Mouse (Mus musculus) 3T3-L1 (cell line): ENCODE measurements at regions not wholly inside any gene's neighbourhood (a gene's known extent, or its start where the extent isn't known, plus 50 kb on each side); places are given as distances from the start of the nearest gene placed in this dataset.
A peak's percentile ranks its signal among the peaks of the same experiment; 100 is the strongest.

Experiments used
- DNase-seq: peaks from one replicate; pipeline ENCODE4 v3.0.0-alpha.2; 2015; ENCODE audit warnings: low read depth, low spot score

DNA sequence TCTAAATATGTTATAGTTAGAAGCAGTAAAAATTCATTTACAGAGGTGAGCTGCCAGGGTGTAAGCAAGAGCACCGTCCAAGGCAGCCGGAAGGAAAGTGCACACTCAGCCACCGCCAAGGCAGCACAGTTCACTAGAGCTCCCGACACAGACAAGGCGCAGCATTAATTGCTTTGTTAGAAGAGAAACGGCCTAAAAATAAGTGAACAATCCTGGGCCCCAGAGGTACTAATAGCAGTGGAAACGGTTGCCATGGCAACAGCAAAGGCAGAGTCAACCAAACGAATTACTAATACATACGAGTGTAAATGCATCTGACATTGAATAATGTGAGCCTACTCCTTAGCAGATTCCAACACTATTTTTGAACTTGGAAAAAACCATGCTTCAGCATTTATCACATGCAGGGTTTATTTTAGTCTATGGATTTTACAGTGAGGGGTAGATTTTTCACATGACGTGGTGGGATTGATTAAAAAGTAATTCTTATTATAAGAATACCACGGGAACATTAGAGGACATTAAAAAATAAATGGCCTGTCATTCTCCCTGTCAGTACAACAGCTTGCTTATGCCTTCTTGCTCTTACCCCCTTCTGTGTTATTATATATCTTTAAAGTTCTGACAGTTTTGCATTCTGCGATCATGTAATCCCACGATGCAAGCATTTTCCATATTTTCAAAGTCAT lies 62.5 kb downstream of the Cavin4 start:
- no peak for DNase-seq

DNA sequence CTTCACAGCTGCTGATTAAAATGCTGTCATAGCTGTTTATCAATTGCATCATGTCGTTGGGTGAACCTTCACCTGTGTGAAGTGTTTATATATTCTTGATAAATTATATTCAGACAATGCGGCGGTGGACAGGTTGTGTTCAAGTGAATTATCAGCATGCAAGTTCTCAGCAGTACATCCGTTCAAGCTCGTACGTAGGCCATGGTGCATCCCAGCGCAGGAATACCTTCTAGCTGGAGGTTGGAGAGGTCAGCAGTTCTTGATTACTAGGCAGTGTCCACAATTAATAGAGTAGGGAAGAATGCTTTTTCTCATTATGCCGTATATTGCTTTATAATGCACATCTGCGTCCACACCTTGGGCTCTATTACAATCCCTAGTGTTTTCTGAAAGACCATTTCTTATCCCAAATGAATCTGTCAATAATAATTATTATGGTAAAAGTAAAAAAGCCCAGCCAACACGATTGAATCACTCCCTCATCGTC lies 63.1 kb downstream of the Cavin4 start:
- DNase-seq = no peak

DNA sequence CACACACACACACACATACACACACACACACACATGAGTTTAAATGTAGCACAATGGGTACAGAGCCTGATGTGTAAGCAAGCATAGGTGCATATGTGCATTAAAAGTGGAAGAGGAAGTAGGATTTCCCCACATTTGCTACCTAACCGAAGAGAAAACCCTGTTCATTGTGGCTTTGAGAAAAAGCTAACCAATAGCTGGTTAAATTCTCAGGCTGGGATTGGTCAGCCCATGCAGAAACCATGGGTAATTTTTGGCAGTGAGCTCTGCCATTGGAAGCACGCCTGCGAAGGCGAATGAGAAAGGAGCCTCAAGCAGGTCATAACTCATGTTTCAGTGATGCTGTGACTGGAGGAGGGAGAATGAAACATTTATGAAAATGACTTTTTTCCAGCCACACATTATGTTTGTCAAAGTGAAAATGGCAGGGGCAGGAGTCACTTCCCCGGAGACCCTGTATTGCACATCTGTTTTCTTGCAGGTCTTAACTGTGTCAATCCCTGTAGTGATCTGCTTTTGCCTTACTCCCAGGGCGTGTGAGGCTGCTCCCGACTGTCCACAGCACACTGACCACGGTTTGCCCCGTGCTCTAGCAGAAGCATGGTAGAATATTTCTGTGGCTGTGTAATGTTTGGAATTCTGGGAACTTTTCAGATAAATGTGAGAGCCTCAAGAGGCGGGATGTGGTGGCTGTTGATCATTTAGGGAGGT lies 71.7 kb downstream of the Cavin4 start:
- DNase-seq = peak; percentile 4

DNA sequence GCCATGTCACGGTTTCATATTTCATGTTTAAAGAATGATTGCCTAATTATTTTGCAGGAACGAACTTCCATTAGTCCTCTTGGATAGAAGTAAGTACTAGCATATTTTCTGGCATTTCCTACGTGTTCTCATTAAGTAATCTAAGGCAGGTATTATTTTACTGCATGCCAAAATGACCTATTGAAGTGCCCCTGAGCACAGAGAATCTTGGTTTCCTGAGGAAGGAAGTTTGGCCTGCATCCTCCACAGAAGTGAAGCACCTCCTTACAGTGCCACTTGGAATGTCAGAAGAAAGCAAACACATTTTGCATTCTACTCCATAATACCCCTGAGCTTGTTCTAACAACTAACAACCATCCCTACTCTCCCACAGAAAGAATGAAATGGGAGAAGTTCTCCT lies 82.9 kb downstream of the Cavin4 start:
- DNase-seq = no peak

DNA sequence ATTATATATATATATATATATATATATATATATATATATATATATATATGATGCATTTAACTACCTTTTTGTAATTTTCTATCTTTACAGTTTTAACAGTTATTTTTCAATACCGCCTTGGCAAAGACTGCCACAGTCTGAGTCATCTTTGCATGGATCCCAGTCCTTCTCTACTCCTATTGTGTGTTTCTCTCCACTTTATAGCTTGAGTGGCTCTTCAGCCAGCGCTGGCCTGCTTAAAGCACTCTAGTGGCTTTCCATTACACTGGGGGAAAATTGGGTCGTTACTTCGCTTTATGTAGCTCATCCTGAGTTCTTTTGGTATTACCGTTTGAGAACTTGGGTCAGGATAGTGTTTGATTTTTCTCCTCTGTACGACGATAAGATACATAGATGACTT lies 86.3 kb downstream of the Cavin4 start:
- no peak for DNase-seq

DNA sequence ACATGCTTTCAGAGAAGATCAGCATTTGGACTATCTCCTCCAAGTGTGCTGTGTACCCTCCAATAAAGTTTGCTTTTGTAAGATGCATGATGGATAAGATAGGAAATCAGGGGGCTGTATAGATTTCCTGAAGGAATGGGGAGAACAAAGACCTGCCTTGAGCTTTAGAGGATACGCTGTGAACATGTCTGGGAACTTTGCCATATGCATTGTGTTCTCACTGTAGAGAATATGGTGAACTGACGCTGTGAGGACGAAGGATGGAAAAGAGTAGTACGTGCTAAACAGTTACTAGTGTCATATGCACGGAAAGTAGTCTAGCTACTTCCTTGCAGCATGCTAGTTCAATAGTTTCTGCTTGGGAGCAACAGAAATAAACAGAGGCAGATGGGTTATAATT lies 86.8 kb downstream of the Cavin4 start:
- DNase-seq = no peak

DNA sequence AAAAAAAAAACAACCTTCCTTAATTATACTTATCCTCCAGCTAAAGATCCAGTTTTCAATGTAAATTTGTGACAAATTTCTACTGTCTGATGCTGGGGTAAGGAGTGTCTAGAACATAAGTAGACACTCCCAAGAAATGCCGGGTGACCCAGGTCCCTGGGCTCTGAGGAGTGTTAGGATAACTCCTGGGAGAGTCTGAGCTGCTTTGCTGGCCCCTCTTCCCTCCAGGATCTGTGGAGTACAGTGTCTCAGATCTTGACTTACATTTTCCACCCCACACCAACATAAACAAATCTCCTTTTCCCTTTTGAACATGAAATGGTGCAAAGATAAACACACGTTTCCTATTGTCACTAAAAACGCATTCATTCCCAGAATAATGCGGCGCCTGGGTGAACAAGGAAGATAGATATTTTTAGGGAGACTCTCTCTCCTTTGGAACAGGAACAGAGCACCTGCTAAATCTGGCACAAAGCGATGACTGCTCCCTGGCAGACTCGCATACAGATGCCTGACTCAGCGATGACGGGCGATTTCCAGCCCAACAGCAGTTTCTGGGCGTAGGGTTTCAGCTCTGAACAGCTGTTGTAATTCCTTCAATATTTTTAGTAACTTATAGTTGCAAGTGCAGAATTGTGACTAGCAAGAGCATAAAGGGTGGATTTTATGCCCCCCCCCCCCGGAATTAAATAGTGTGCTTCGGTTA lies 91.3 kb downstream of the Cavin4 start:
- DNase-seq = peak; percentile 35

DNA sequence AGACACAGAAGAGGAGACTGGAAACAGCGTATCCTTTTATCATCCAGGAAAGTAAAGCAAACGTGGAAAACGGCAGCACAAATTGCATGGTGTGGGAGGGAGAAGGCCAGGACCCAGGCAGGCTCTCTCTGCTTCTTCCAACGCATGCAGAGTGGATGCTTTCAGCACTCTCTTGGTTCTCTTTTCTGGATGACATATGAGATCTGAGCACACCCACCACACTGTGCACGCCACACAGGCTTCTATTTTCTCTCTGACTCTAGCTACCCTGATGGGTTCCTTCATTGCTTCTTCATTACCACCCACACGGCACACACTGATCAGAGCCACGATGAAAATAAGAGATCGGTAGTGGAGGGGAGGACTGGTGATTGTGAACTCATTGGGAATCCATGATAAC lies 97.3 kb downstream of the Cavin4 start:
- DNase-seq = no peak

DNA sequence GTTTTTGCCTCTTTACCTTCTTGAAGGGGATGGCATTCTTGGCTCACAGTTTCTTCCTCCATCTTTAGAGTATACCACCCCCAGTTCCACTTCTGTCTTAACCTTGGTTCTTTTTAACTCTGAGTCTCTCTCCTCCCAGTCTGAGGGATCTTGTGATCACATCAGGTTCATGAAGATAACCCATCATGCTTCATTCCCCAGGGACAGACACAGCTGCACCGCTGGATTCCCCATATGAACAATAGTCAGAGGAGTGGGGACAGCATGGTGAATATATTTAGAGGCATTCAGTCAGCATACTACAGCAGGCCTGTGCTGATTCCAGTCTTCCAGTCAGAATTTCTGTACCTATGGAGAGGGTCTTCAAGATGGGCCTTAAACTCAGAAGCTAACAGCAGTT lies 103.1 kb downstream of the Cavin4 start:
- no peak for DNase-seq

DNA sequence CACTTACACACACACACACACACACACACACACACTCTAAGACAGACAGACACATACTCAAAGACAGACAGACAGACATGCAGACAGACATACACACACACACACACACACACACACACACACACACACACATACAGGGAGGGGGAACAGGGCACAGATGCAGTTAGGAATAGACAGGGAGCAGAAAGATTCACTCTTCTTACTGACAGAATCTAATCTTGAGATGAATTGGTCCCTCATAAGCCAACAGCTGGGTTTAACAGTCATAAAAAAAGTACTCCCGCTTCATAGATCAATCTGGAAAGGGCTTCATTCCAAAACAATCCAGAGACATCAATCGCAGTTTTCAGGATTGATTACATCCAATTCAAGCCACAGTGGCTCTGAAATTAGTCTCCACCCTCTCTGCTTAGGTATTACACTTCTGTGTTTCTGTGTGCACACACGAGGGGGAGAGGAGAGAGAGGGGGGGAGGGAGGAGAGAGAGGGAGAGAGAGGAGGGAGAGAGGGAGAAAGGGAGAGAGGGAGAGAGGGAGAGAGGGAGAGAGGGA lies 107.2 kb downstream of the Cavin4 start:
- no peak for DNase-seq

DNA sequence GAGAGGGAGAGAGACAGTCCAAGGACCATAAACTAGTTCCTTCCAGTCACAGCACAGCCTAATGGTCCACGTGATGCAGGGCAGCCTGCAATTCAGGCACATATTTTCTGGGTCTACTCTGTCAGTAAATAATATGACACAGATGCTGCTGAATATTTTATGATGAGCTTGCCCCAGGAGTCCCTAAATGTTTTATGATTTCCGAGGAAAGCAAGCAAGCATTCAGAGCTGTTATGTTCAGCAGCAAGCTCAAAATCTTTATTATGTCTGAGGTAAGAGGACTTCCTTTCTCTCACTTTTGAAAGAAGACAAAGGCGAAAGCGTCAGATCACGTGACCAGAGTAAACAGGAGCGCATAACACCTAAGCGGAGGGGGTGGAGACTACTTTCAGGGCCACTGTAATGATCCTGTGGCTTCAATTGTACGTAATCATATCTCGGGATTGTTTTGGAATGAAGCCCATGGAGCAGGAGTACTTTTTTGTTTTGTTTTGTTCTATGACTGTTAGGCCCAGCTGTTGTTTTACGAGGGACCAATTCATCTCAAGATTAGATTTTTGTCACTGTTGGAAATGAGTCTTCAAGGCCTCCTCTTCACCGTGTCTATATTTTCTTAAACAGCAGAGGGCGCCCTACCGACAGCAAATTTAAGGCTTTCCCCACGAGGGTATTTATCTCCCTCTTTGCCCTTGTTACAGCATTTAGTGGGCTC lies 107.8 kb downstream of the Cavin4 start:
- peak; percentile 60 for DNase-seq

DNA sequence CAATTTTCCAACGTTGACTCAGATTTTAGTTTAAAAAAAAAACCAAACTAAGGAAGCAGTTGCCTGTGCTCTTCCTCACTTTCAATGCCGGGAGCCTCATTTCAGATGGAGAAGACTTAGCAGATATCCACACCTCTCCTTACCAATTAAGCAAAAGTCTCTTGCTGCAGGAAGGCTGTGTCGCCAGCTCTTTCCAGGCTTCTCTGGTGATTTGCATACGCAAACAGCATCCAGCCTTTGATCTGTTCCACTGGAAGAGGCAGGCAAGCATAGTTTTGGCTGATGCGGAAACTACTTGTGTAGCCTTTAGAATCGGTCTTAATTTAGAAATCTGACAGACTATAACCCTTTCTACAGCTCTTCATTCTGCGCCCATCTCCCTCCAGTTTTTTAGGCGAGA lies 108.5 kb downstream of the Cavin4 start:
- no peak for DNase-seq

DNA sequence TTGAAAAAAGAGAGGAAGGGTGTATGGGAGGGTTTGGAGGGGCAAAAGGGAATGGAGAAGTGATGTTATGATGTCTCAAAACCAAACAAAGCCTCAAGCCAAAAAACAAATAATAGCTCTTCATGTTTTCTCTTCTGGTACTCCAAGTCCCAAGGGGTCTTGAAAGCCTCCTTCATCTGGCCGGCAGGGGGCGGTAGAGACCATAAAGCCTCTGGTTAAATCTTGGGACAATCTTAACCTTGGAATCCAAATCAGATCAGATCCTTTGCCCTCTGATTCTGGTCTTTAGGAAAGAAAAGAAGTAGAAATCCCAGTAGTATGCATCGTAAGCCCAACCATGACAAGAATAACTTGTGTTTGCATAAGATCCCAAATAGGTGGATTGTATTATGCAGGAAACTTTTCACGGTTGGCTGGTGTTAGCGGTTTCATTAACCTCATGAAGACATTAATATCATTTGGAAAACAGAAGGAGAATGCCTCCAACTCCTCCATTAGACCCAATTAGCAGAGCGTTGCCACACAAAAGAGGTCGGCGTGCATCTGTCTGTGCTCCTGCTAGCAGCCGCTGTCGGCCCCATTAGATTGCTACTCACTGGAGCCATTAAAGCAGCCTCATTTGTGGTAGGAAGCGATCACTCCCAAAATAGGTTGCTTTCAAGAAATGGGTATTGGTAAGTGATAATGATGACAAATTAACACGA lies 116.0 kb downstream of the Cavin4 start:
- DNase-seq = peak; percentile 64

DNA sequence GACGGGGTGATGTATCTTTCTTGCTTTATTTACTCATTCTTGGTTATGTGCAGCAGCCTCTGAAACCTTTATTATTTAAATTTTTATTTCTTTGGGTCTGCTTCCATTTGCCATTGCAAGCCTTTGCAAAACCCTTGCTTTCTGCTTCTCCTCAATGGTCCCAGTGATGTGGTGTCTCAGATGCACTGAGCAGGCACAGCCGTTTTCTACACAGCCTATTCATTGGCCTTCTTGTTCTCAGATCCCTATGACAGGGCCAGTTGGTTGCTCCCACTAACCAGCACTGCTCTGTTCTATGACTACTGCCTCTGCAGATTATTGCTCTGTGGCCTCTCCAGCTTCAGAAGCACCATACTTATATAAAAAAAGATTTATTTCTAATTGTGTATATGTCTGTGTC lies 116.6 kb downstream of the Cavin4 start:
- DNase-seq = no peak

DNA sequence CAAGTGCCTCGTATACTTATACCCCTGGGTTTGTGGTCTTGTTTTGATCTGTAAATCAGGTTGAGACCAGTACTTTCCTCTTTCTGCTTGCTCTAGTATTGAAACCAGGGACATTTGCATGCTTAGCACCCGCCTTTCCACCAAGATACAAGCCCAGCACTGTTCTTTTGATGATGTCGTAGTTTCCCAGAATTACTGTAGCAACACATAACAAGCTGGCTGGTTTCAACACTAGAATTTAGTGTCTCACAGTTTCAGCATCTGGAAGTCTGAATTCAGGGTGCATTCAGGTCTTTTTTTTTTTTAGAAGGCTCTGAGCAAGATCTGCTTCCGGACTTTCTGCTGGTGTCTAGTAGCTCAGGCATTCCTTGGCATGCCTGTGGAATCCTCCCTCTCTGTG lies 117.8 kb downstream of the Cavin4 start:
- DNase-seq = no peak

DNA sequence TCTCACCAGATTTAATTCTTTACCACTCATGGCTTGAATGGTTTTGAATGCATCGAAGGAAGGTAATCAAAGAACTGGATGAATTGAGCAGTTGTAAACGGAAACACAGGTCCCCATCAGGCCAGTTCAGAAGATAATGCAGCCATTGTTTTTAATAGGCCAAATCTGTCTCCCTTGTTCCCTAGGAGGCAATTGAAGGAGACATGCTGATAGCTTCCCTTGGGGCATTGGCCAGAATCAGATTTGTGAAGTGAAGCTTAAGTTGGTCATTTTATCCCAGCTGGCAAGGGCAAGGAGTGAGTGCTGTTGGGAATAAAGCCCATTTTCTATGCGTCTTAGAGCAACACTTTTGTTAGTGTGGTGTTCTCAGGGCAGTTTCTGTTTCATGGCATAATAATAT lies 119.4 kb downstream of the Cavin4 start:
- no peak for DNase-seq

DNA sequence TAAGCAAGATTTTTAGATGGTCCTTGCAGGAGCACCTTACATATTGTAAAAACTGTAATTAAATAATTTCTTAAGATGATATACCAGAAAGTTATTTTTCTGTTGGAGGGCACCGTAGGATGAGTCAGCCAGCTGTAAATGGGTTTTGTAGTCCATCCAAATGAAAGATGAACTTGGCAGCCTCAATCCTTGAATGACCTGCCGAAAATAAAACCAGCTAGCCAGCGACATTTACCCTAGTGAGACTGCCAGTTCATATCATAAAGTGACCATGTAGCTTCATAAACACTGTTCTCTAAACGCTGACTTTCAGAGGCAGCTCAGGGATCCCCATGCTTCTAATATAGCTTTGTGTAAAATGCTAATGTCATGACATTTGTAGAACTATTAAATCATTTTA lies 127.8 kb downstream of the Cavin4 start:
- DNase-seq = no peak

DNA sequence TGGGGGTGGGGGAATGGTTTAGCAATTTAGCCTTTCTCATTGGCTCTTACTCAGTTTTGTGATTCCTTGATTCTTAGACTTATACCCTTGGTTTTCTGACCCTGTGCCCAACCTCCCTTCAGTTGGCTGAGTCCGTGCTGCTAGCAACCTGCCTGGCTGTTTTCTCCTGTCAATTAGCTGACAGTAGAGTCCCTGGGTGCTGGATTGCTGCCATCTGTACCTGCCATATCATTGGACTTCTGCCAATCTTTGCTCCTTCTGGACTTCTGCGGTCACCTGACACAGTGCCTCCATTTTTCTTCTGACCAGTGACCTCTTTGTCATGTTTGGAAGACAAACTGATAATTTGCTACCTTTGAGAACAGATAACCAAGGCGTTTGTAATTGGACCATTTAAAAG lies 140.5 kb downstream of the Cavin4 start:
- no peak for DNase-seq

DNA sequence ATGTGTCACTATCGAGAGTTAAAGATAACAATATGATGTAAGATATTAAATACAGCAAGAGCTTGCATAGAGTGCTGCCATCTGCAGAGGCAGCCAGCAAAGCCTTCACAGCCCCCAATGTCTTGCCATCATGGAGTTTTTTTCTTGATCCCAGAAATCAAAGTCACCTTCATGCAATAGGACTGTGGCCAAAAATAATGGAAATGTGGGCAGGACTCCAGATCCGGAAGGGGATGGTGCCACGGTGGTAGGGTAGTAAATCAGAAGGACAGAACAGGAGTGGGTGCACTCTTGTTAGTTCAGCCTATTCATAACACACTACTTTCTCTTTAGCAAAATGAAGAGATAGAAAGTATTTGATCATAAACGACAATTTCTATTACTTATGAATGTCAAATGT lies 145.3 kb downstream of the Cavin4 start:
- DNase-seq = no peak

DNA sequence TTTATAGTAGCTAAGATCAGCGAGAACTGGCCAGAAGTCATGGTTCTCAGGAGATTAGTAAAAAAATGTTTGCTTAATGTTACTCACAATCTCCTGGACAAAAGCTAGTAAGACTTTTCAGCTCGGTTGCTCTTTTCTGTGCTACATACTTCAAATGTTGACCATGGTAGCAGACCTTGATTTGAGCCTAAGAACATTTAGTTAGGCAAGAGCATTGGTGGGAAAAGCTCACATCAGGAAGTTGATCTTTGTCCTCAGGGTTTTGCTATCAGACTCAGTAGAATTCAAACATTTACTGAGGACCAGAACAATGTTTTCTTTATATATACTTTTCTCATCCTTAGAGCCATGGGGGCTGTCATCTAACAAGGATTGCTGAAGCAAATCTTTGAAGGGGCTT lies 170.4 kb downstream of the Cavin4 start:
- DNase-seq = no peak

DNA sequence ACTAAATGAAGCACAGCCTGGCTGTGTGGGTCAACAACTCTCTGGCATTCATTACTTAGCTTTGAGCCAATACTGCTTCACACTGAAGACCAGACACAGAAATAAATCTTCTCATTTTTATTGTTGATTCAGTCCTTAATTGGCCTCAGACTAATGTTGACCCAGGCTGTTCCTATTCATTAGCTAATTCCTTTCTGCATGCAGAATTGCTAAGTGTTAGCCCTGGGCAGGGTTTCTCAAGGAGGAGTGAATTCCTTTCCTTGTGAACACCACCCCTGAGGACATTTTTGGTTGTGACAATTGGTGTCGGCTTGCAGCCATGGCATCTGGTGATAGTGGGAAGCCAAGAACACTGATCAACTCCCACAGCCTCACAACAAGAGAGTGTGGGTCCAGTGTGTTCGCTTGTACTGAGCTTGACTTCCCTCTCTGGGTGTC lies 179.5 kb downstream of the Cavin4 start:
- no peak for DNase-seq
